Mouse (Mus musculus) MEL (cell line): Measurements from ENCODE around the gene Reln. TPM values are rescaled to one million over a fixed set of nuclear protein-coding genes. Genes with fewer than 3 reads are reported as not detected.

Experiments used
- DNase-seq: peaks from one replicate; pipeline ENCODE4 v3.0.0; 2011; ENCODE audit warnings: low read depth, low spot score
- H3K27ac ChIP-seq: 2 replicates; pipeline ENCODE4 v1.5.1; 2012; ENCODE audit warnings: low read depth, mild to moderate bottlenecking, control low read depth, low read length, moderate library complexity; ENCODE audit not compliant: control insufficient read depth
- H3K27me3 ChIP-seq, 2 experiments: fragments of 150-350 bp in 1 of 2; sonication (generic) in 1 of 2; 2 replicates each; pipeline ENCODE4 v1.6.1; 2012; ENCODE audit warnings: low read length in 2 of 2, mild to moderate bottlenecking in 2 of 2, improper control_type of control experiment in 1 of 2, moderate library complexity in 1 of 2; ENCODE audit not compliant: insufficient read depth in 2 of 2, control insufficient read depth in 1 of 2
- H3K36me3 ChIP-seq, 2 experiments: 2 replicates each; pipeline ENCODE4 v1.6.1; 2012 to 2014; ENCODE audit warnings: low read length in 2 of 2, improper control_type of control experiment in 1 of 2, inconsistent platforms in 1 of 2, mild to moderate bottlenecking in 1 of 2; ENCODE audit not compliant: insufficient read depth in 2 of 2, control insufficient read depth in 1 of 2
- H3K4me1 ChIP-seq, 2 experiments: fragments of 150-350 bp in 1 of 2; sonication (generic) in 1 of 2; 2 replicates each; pipeline ENCODE4 v1.6.1; 2012; ENCODE audit warnings: low read length in 2 of 2, improper control_type of control experiment in 1 of 2, mild to moderate bottlenecking in 1 of 2; ENCODE audit not compliant: insufficient read depth in 2 of 2, control insufficient read depth in 1 of 2
- H3K4me3 ChIP-seq, 2 experiments: fragments of 150-350 bp in 1 of 2; sonication (generic) in 1 of 2; 2 replicates each; pipeline ENCODE4 v1.5.1; 2012; ENCODE audit warnings: low read depth in 2 of 2, low read length in 2 of 2, mild to moderate bottlenecking in 2 of 2, moderate library complexity in 2 of 2, control low read depth in 1 of 2, improper control_type of control experiment in 1 of 2; ENCODE audit not compliant: control insufficient read depth in 1 of 2, insufficient read depth in 1 of 2
- H3K79me2 ChIP-seq: 2 replicates; pipeline ENCODE4 v1.6.1; 2012; ENCODE audit warnings: mild to moderate bottlenecking, low read length, moderate library complexity; ENCODE audit not compliant: control insufficient read depth, poor library complexity, insufficient read depth
- H3K9ac ChIP-seq: 2 replicates; pipeline ENCODE4 v1.6.1; 2012; ENCODE audit warnings: low read depth, mild to moderate bottlenecking, control low read depth, low read length, moderate library complexity; ENCODE audit not compliant: control insufficient read depth, poor library complexity, severe bottlenecking
- H3K9me3 ChIP-seq: fragments of 150-350 bp; sonication (generic); replicated peaks from 2 replicates; pipeline ENCODE4 v1.6.1; 2012; ENCODE audit warnings: mild to moderate bottlenecking, low read length, improper control_type of control experiment, moderate library complexity; ENCODE audit not compliant: insufficient read depth
- BHLHE40 ChIP-seq: IDR thresholded peaks from 2 replicates; pipeline ENCODE4 v1.6.1; 2012; ENCODE audit warnings: low read depth, mild to moderate bottlenecking, inconsistent platforms, low read length, improper control_type of control experiment, borderline replicate concordance
- CHD1 ChIP-seq: IDR thresholded peaks from 2 replicates; pipeline ENCODE4 v1.6.1; 2012; ENCODE audit warnings: low read depth, mild to moderate bottlenecking, inconsistent platforms, low read length, improper control_type of control experiment
- CHD2 ChIP-seq: IDR thresholded peaks from 2 replicates; pipeline ENCODE4 v1.6.1; 2011; ENCODE audit warnings: low read length, improper control_type of control experiment
- CTCF ChIP-seq, 3 experiments: IDR thresholded peaks in 2 of 3; conservative IDR thresholded peaks in 1 of 3; 2 replicates each; pipeline ENCODE4 v1.5.1; 2011 to 2012; ENCODE audit warnings: low read length in 3 of 3, low read depth in 2 of 3, mild to moderate bottlenecking in 2 of 3, improper control_type of control experiment in 1 of 3, inconsistent platforms in 1 of 3, mixed read lengths in 1 of 3, moderate library complexity in 1 of 3; ENCODE audit not compliant: control insufficient read depth in 1 of 3, insufficient read depth in 1 of 3, poor library complexity in 1 of 3, severe bottlenecking in 1 of 3
- ETS1 ChIP-seq: IDR thresholded peaks from 2 replicates; pipeline ENCODE4 v1.6.1; 2012; ENCODE audit warnings: low read depth, mild to moderate bottlenecking, inconsistent platforms, low read length, improper control_type of control experiment, moderate library complexity
- GATA1 ChIP-seq: IDR thresholded peaks from 2 replicates; pipeline ENCODE4 v1.6.1; 2011; ENCODE audit warnings: low read depth, low read length, improper control_type of control experiment
- HCFC1 ChIP-seq: IDR thresholded peaks from 2 replicates; pipeline ENCODE4 v1.6.1; 2012; ENCODE audit warnings: low read depth, mild to moderate bottlenecking, inconsistent platforms, low read length, improper control_type of control experiment, moderate library complexity
- JUND ChIP-seq: IDR thresholded peaks from 2 replicates; pipeline ENCODE4 v1.6.1; 2011; ENCODE audit warnings: low read depth, mild to moderate bottlenecking, improper control_type of control experiment, low read length
- MAFK ChIP-seq: IDR thresholded peaks from 2 replicates; pipeline ENCODE4 v1.6.1; 2011; ENCODE audit warnings: low read depth, mild to moderate bottlenecking, low read length, improper control_type of control experiment, borderline replicate concordance
- MAX ChIP-seq: IDR thresholded peaks from 2 replicates; pipeline ENCODE4 v1.6.1; 2011; ENCODE audit warnings: low read length, improper control_type of control experiment
- MAZ ChIP-seq: IDR thresholded peaks from 2 replicates; pipeline ENCODE4 v1.6.1; 2012; ENCODE audit warnings: low read depth, mild to moderate bottlenecking, inconsistent platforms, low read length, improper control_type of control experiment
- MEF2A ChIP-seq: IDR thresholded peaks from 2 replicates; pipeline ENCODE4 v1.6.1; 2014; ENCODE audit warnings: low read depth, mild to moderate bottlenecking, inconsistent platforms, low read length, improper control_type of control experiment; ENCODE audit not compliant: poor library complexity, insufficient replicate concordance, severe bottlenecking; ENCODE audit errors: extremely low read depth
- MXI1 ChIP-seq: IDR thresholded peaks from 2 replicates; pipeline ENCODE4 v1.6.1; 2011; ENCODE audit warnings: mild to moderate bottlenecking, low read depth, low read length, improper control_type of control experiment
- MYB ChIP-seq: IDR thresholded peaks from 2 replicates; pipeline ENCODE4 v1.6.1; 2011; ENCODE audit warnings: mild to moderate bottlenecking, low read depth, low read length, improper control_type of control experiment
- MYC ChIP-seq: IDR thresholded peaks from 2 replicates; pipeline ENCODE4 v1.6.1; 2011; ENCODE audit warnings: low read depth, mild to moderate bottlenecking, low read length, improper control_type of control experiment, moderate library complexity
- NELFE ChIP-seq: IDR thresholded peaks from 2 replicates; pipeline ENCODE4 v1.6.1; 2011; ENCODE audit warnings: low read depth, low read length, improper control_type of control experiment
- NRF1 ChIP-seq: IDR thresholded peaks from 2 replicates; pipeline ENCODE4 v1.6.1; 2014; ENCODE audit warnings: low read depth, mild to moderate bottlenecking, inconsistent platforms, low read length, improper control_type of control experiment, moderate library complexity; ENCODE audit not compliant: poor library complexity, insufficient read depth, severe bottlenecking
- POLR2A ChIP-seq, 2 experiments: IDR thresholded peaks; 2 replicates each; pipeline ENCODE4 v1.6.1; 2011 to 2012; ENCODE audit warnings: low read length in 2 of 2, mild to moderate bottlenecking in 2 of 2, control low read depth in 1 of 2, improper control_type of control experiment in 1 of 2, low read depth in 1 of 2, moderate library complexity in 1 of 2; ENCODE audit not compliant: control insufficient read depth in 1 of 2, insufficient read depth in 1 of 2, poor library complexity in 1 of 2
- POLR2AphosphoS2 ChIP-seq: IDR thresholded peaks from 2 replicates; pipeline ENCODE4 v1.6.1; 2011; ENCODE audit warnings: low read length, improper control_type of control experiment
- RAD21 ChIP-seq: IDR thresholded peaks from 2 replicates; pipeline ENCODE4 v1.6.1; 2011; ENCODE audit warnings: mild to moderate bottlenecking, low read depth, low read length, improper control_type of control experiment
- RCOR1 ChIP-seq: IDR thresholded peaks from 2 replicates; pipeline ENCODE4 v1.6.1; 2012; ENCODE audit warnings: low read depth, mild to moderate bottlenecking, inconsistent platforms, low read length, improper control_type of control experiment
- SIN3A ChIP-seq: IDR thresholded peaks from 2 replicates; pipeline ENCODE4 v1.6.1; 2012; ENCODE audit warnings: low read length, improper control_type of control experiment, inconsistent platforms
- SMC3 ChIP-seq: IDR thresholded peaks from 2 replicates; pipeline ENCODE4 v1.6.1; 2011; ENCODE audit warnings: low read depth, low read length, improper control_type of control experiment
- TAL1 ChIP-seq: IDR thresholded peaks from 2 replicates; pipeline ENCODE4 v1.6.1; 2012; ENCODE audit warnings: mild to moderate bottlenecking, inconsistent platforms, low read length, moderate library complexity, mixed read lengths
- TBP ChIP-seq: IDR thresholded peaks from 2 replicates; pipeline ENCODE4 v1.8.0; 2011; ENCODE audit warnings: low read depth, low read length, improper control_type of control experiment
- TCF12 ChIP-seq: IDR thresholded peaks from 2 replicates; pipeline ENCODE4 v1.6.1; 2014; ENCODE audit warnings: low read depth, mild to moderate bottlenecking, inconsistent platforms, low read length, improper control_type of control experiment, moderate library complexity
- UBTF ChIP-seq: IDR thresholded peaks from 2 replicates; pipeline ENCODE4 v1.6.1; 2012; ENCODE audit warnings: low read depth, mild to moderate bottlenecking, inconsistent platforms, low read length, improper control_type of control experiment, moderate library complexity, borderline replicate concordance; ENCODE audit not compliant: insufficient read depth
- USF1 ChIP-seq: IDR thresholded peaks from 2 replicates; pipeline ENCODE4 v1.6.1; 2014; ENCODE audit warnings: low read depth, mild to moderate bottlenecking, inconsistent platforms, low read length, improper control_type of control experiment, moderate library complexity
- USF2 ChIP-seq, 2 experiments: IDR thresholded peaks; 2 replicates each; pipeline ENCODE4 v1.6.1; 2011 to 2012; ENCODE audit warnings: improper control_type of control experiment in 2 of 2, low read length in 2 of 2, borderline replicate concordance in 1 of 2, inconsistent platforms in 1 of 2, low read depth in 1 of 2, mild to moderate bottlenecking in 1 of 2; ENCODE audit not compliant: insufficient read depth in 1 of 2
- ZC3H11A ChIP-seq: IDR thresholded peaks from 2 replicates; pipeline ENCODE4 v1.6.1; 2012; ENCODE audit warnings: low read depth, mild to moderate bottlenecking, inconsistent platforms, low read length, improper control_type of control experiment
- ZKSCAN1 ChIP-seq: IDR thresholded peaks from 2 replicates; pipeline ENCODE4 v1.6.1; 2012; ENCODE audit warnings: low read depth, mild to moderate bottlenecking, inconsistent platforms, low read length, improper control_type of control experiment, moderate library complexity
- ZMIZ1 ChIP-seq: IDR thresholded peaks from 2 replicates; pipeline ENCODE4 v1.6.1; 2012; ENCODE audit warnings: low read depth, mild to moderate bottlenecking, inconsistent platforms, low read length, improper control_type of control experiment, moderate library complexity
- ZNF384 ChIP-seq: IDR thresholded peaks from 2 replicates; pipeline ENCODE4 v1.6.1; 2012; ENCODE audit warnings: low read depth, mild to moderate bottlenecking, inconsistent platforms, low read length, improper control_type of control experiment
- polyA plus RNA-seq, 2 experiments: library from polyadenylated mRNA; stranded (reverse) in 1 of 2; unstranded in 1 of 2; fragments of >175 nt in 1 of 2; fragments of >200 nt in 1 of 2; gene quantifications; 2 replicates each; pipeline versions ENCODE4 v1.2.1 to v1.2.4; 2012; ENCODE audit warnings: low replicate concordance in 2 of 2, low read depth in 1 of 2; ENCODE audit not compliant: insufficient read length in 2 of 2, insufficient read depth in 1 of 2, missing spikeins in 1 of 2
- total RNA-seq: library from RNA; depleted of rRNA; stranded (reverse); fragments of 300-350 nt; gene quantifications from 2 replicates; pipeline ENCODE4 v1.2.3, GENCODE M21; 2012

The Reln gene
- total and polyA plus RNA-seq, 3 experiments, result not detected

- TF ChIP-seq BHLHE40, result peak; percentile 75; the same call in 1 of the 2 replicates
- TF ChIP-seq MAZ, result no peak
- TF ChIP-seq, all 39 proteins: peak for 9
Measured at GRCm38 (mm10) chr5:21846616-21847290, 497.7 kb downstream of the Reln start (continued).

GRCm38 (mm10) chr5:21844676-21845075, 499.8 kb downstream of the Reln start:
- peak; percentile 61 for DNase-seq
- Histone ChIP-seq H3K27me3 (no peaks in the 10 kb centered on the region; a peak in 2 of 4 replicates), H3K36me3 (no peaks in the 10 kb centered on the region), H3K4me1 (0 out of 4 replicates have a peak, but pooled peaks cover 0 to 7% of the 10 kb centered on the region in 2 experiments), H3K27ac (no peak overlapping the region), H3K4me3 (no peak overlapping the region), H3K9ac (no peak overlapping the region), H3K79me2 (no peaks in the 10 kb centered on the region), H3K9me3 (no peaks in the 10 kb centered on the region)
- peak; percentile 61 for TF ChIP-seq SMC3
- TF ChIP-seq ZMIZ1, result no peak
- TF ChIP-seq MYC, result no peak
- no peak for TF ChIP-seq SIN3A
- peak; percentile 44 to 66 (median 65); a peak in 5 of 6 replicates for TF ChIP-seq CTCF (IDR thresholded peaks at IDR 0.05 in 2 of 3, conservative IDR thresholded peaks at IDR 0.05 in 1 of 3; ENCODE audit: control insufficient read depth in 1 of 3, insufficient read depth in 1 of 3, low read depth in 2 of 3, low read length in 3 of 3, poor library complexity in 1 of 3, severe bottlenecking in 1 of 3)
- TF ChIP-seq BHLHE40, result no peak
- TF ChIP-seq MAFK, result no peak
- peak; percentile 32; the same call in 1 of the 2 replicates for TF ChIP-seq ZC3H11A
- TF ChIP-seq ETS1, result no peak
- TF ChIP-seq CHD2, result no peak
- no peak for TF ChIP-seq ZKSCAN1
- no peak for TF ChIP-seq GATA1
- TF ChIP-seq RAD21, result peak; percentile 56
- TF ChIP-seq POLR2A (IDR thresholded peaks at IDR 0.05; ENCODE audit: control insufficient read depth in 1 of 2, insufficient read depth in 1 of 2, low read depth in 1 of 2, low read length in 2 of 2, poor library complexity in 1 of 2), result no peak
- no peak for TF ChIP-seq JUND
- no peak for TF ChIP-seq TAL1
- no peak for TF ChIP-seq NELFE
- TF ChIP-seq MYB, result no peak
- TF ChIP-seq UBTF, result no peak
- no peak for TF ChIP-seq MAX
- no peak for TF ChIP-seq CHD1
- TF ChIP-seq TBP, result no peak
- no peak for TF ChIP-seq MEF2A
- TF ChIP-seq TCF12, result no peak
- TF ChIP-seq USF1, result no peak
- TF ChIP-seq USF2 (IDR thresholded peaks at IDR 0.05; ENCODE audit: borderline replicate concordance in 1 of 2, insufficient read depth in 1 of 2, low read depth in 1 of 2, low read length in 2 of 2), result no peak
- no peak for TF ChIP-seq MAZ
- no peak for TF ChIP-seq MXI1
- no peak for TF ChIP-seq HCFC1
- no peak for TF ChIP-seq NRF1
- no peak for TF ChIP-seq POLR2AphosphoS2
- no peak for TF ChIP-seq RCOR1
- peak; percentile 85 for TF ChIP-seq ZNF384
